Mouse (Mus musculus): ENCODE measurements around the gene Arhgap24. TPM values are rescaled to one million over a fixed set of nuclear protein-coding genes. Genes with fewer than 3 reads are reported as not detected.

Gene Arhgap24
- polyA plus RNA-seq, 1 experiment: 152 TPM

GRCm38 (mm10) chr5:102667754-102668575 lies 186.8 kb downstream of the Arhgap24 start:
- no peaks in the 10 kb centered on the region for H3K36me3 ChIP-seq (ENCODE audit: control insufficient read depth, insufficient read depth, low read length)
- WGBS: 92% methylated on average over 9 of the region's 9 CpGs
- H3K27ac ChIP-seq (ENCODE audit: insufficient read depth, low read depth, low read length): no peak overlapping the region
- no peak overlapping the region for H3K4me3 ChIP-seq (ENCODE audit: insufficient read depth, low read depth, low read length)
- H3K27me3 ChIP-seq (replicated peaks; ENCODE audit: control insufficient read depth, insufficient read depth, low read length): no peaks in the 10 kb centered on the region; the same call in 1 of the 2 replicates
- no peaks in the 10 kb centered on the region for H3K4me1 ChIP-seq (ENCODE audit: control insufficient read depth, insufficient read depth, low read length)
- DNase-seq: no peak
- no peak for TF ChIP-seq POLR2A (IDR thresholded peaks at IDR 0.05; ENCODE audit: low read depth, low read length)
- no peak for TF ChIP-seq CTCF (conservative IDR thresholded peaks at IDR 0.05; ENCODE audit: insufficient read depth, insufficient read length, low read depth, low read length)

- Histone ChIP-seq H3K27ac (ENCODE audit: insufficient read depth, low read depth, low read length) (no peak overlapping the region), H3K4me1 (ENCODE audit: control insufficient read depth, insufficient read depth, low read length) (0 out of 2 replicates have a peak, but pooled peaks cover 3% of the 10 kb centered on the region), H3K27me3 (replicated peaks; ENCODE audit: control insufficient read depth, insufficient read depth, low read length) (no peaks in the 10 kb centered on the region; the same call in 1 of the 2 replicates), H3K4me3 (ENCODE audit: insufficient read depth, low read depth, low read length) (no peak overlapping the region), H3K36me3 (ENCODE audit: control insufficient read depth, insufficient read depth, low read length) (no peaks in the 10 kb centered on the region)
- no peak for TF ChIP-seq CTCF (conservative IDR thresholded peaks at IDR 0.05; ENCODE audit: insufficient read depth, insufficient read length, low read depth, low read length)
- TF ChIP-seq POLR2A (IDR thresholded peaks at IDR 0.05; ENCODE audit: low read depth, low read length): no peak
- DNase-seq: no peak
- WGBS: 76% methylated on average over 4 of the region's 4 CpGs
These were observed 189.0 kb downstream of the Arhgap24 start for GRCm38 (mm10) chr5:102670206-102670605.

- 43% methylated on average over 5 of the region's 5 CpGs for WGBS
- Histone ChIP-seq H3K27ac (ENCODE audit: insufficient read depth, low read depth, low read length) (peak overlapping the region; percentile 82), H3K27me3 (replicated peaks; ENCODE audit: control insufficient read depth, insufficient read depth, low read length) (no peaks in the 10 kb centered on the region; the same call in 1 of the 2 replicates), H3K36me3 (ENCODE audit: control insufficient read depth, insufficient read depth, low read length) (no peaks in the 10 kb centered on the region), H3K4me3 (ENCODE audit: insufficient read depth, low read depth, low read length) (no peak overlapping the region), H3K4me1 (ENCODE audit: control insufficient read depth, insufficient read depth, low read length) (0 out of 2 replicates have a peak, but pooled peaks cover 3% of the 10 kb centered on the region)
- TF ChIP-seq CTCF (conservative IDR thresholded peaks at IDR 0.05; ENCODE audit: insufficient read depth, insufficient read length, low read depth, low read length) (no peak), POLR2A (IDR thresholded peaks at IDR 0.05; ENCODE audit: low read depth, low read length) (no peak)
- peak; percentile 13 for DNase-seq
These were observed 189.6 kb downstream of the Arhgap24 start for GRCm38 (mm10) chr5:102670731-102671345.

GRCm38 (mm10) chr5:102675326-102675725 lies 194.1 kb downstream of the Arhgap24 start:
- no peaks in the 10 kb centered on the region for H3K27me3 ChIP-seq (replicated peaks; ENCODE audit: control insufficient read depth, insufficient read depth, low read length)
- TF ChIP-seq POLR2A (IDR thresholded peaks at IDR 0.05; ENCODE audit: low read depth, low read length) (no peak), CTCF (conservative IDR thresholded peaks at IDR 0.05; ENCODE audit: insufficient read depth, insufficient read length, low read depth, low read length) (no peak)
- DNase-seq: no peak
- H3K27ac ChIP-seq (ENCODE audit: insufficient read depth, low read depth, low read length): no peak overlapping the region
- H3K4me1 ChIP-seq (ENCODE audit: control insufficient read depth, insufficient read depth, low read length): 0 out of 2 replicates have a peak, but pooled peaks cover 3% of the 10 kb centered on the region
- 58% methylated on average over 2 of the region's 2 CpGs for WGBS
- no peaks in the 10 kb centered on the region for H3K36me3 ChIP-seq (ENCODE audit: control insufficient read depth, insufficient read depth, low read length)
- no peak overlapping the region for H3K4me3 ChIP-seq (ENCODE audit: insufficient read depth, low read depth, low read length)

GRCm38 (mm10) chr5:102677176-102677575 lies 196.0 kb downstream of the Arhgap24 start:
- DNase-seq: no peak
- no peak for TF ChIP-seq CTCF (conservative IDR thresholded peaks at IDR 0.05; ENCODE audit: insufficient read depth, insufficient read length, low read depth, low read length)
- TF ChIP-seq POLR2A (IDR thresholded peaks at IDR 0.05; ENCODE audit: low read depth, low read length): no peak
- Histone ChIP-seq H3K27ac (ENCODE audit: insufficient read depth, low read depth, low read length) (no peak overlapping the region), H3K4me1 (ENCODE audit: control insufficient read depth, insufficient read depth, low read length) (0 out of 2 replicates have a peak, but pooled peaks cover 3% of the 10 kb centered on the region), H3K36me3 (ENCODE audit: control insufficient read depth, insufficient read depth, low read length) (no peaks in the 10 kb centered on the region), H3K4me3 (ENCODE audit: insufficient read depth, low read depth, low read length) (no peak overlapping the region), H3K27me3 (replicated peaks; ENCODE audit: control insufficient read depth, insufficient read depth, low read length) (no peaks in the 10 kb centered on the region)
- WGBS: 49% methylated on average over 2 of the region's 2 CpGs

GRCm38 (mm10) chr5:102687673-102688072 lies 206.5 kb downstream of the Arhgap24 start:
- DNase-seq: no peak
- H3K27me3 ChIP-seq (replicated peaks; ENCODE audit: control insufficient read depth, insufficient read depth, low read length): no peaks in the 10 kb centered on the region; the same call in 1 of the 2 replicates
- no peaks in the 10 kb centered on the region for H3K4me1 ChIP-seq (ENCODE audit: control insufficient read depth, insufficient read depth, low read length)
- no peak overlapping the region for H3K27ac ChIP-seq (ENCODE audit: insufficient read depth, low read depth, low read length)
- no peak for TF ChIP-seq CTCF (conservative IDR thresholded peaks at IDR 0.05; ENCODE audit: insufficient read depth, insufficient read length, low read depth, low read length)
- TF ChIP-seq POLR2A (IDR thresholded peaks at IDR 0.05; ENCODE audit: low read depth, low read length): no peak
- H3K4me3 ChIP-seq (ENCODE audit: insufficient read depth, low read depth, low read length): no peak overlapping the region
- WGBS: 75% methylated on average over 5 of the region's 5 CpGs
- no peaks in the 10 kb centered on the region for H3K36me3 ChIP-seq (ENCODE audit: control insufficient read depth, insufficient read depth, low read length)

GRCm38 (mm10) chr5:102692487-102692886 lies 211.3 kb downstream of the Arhgap24 start:
- WGBS: 11% methylated on average over 4 of the region's 4 CpGs
- H3K4me3 ChIP-seq (ENCODE audit: insufficient read depth, low read depth, low read length): no peak overlapping the region
- H3K27ac ChIP-seq (ENCODE audit: insufficient read depth, low read depth, low read length): no peak overlapping the region
- H3K36me3 ChIP-seq (ENCODE audit: control insufficient read depth, insufficient read depth, low read length): no peaks in the 10 kb centered on the region
- peaks cover 3% of the 10 kb centered on the region for H3K4me1 ChIP-seq (ENCODE audit: control insufficient read depth, insufficient read depth, low read length)
- no peaks in the 10 kb centered on the region; the same call in 1 of the 2 replicates for H3K27me3 ChIP-seq (replicated peaks; ENCODE audit: control insufficient read depth, insufficient read depth, low read length)
- DNase-seq: peak; percentile 77
- no peak for TF ChIP-seq POLR2A (IDR thresholded peaks at IDR 0.05; ENCODE audit: low read depth, low read length)
- peak; percentile 77 for TF ChIP-seq CTCF (conservative IDR thresholded peaks at IDR 0.05; ENCODE audit: insufficient read depth, insufficient read length, low read depth, low read length)

All from kidney, adult 2 months (tissue).